Mouse (Mus musculus) stomach, embryonic 15.5 days (tissue): ENCODE results near the gene Rnf224. TPM values are rescaled to one million over a fixed set of nuclear protein-coding genes. Genes with fewer than 3 reads are reported as not detected.
A peak's percentile ranks its signal among the peaks of the same experiment; 100 is the strongest.

Source experiments
- ATAC-seq: fragments of 200-750 bp; cut with Nextera tagmentation; 2 replicates; pipeline ENCODE4 v1.8.0; 2017; ENCODE audit warnings: low read depth, moderate number of reproducible peaks, moderate TSS enrichment; ENCODE audit not compliant: insufficient read depth, low FRiP score
- H3K27ac ChIP-seq: fragments of 300-500 bp; sonication (generic); 2 replicates; pipeline ENCODE4 v1.5.1; 2015; ENCODE audit warnings: mild to moderate bottlenecking, inconsistent platforms
- H3K27me3 ChIP-seq: fragments of 300-500 bp; sonication (generic); replicated peaks from 2 replicates; pipeline ENCODE4 v1.6.1; 2015; ENCODE audit warnings: inconsistent platforms
- H3K36me3 ChIP-seq: fragments of 300-500 bp; sonication (generic); 2 replicates; pipeline ENCODE4 v1.6.1; 2015; ENCODE audit warnings: inconsistent platforms
- H3K4me1 ChIP-seq: fragments of 300-500 bp; sonication (generic); 2 replicates; pipeline ENCODE4 v1.6.1; 2015; ENCODE audit warnings: inconsistent platforms
- H3K4me2 ChIP-seq: fragments of 300-500 bp; sonication (generic); 2 replicates; pipeline ENCODE4 v1.6.1; 2015; ENCODE audit warnings: mild to moderate bottlenecking, inconsistent platforms
- H3K4me3 ChIP-seq: fragments of 300-500 bp; sonication (generic); replicated peaks from 2 replicates; pipeline ENCODE4 v1.5.1; 2015; ENCODE audit warnings: inconsistent platforms
- H3K9ac ChIP-seq: fragments of 300-500 bp; sonication (generic); 2 replicates; pipeline ENCODE4 v1.6.1; 2015; ENCODE audit warnings: inconsistent platforms
- H3K9me3 ChIP-seq: fragments of 300-500 bp; sonication (generic); 2 replicates; pipeline ENCODE4 v1.6.1; 2016; ENCODE audit warnings: inconsistent platforms
- WGBS: fragments of 180-500 bp; shearing (Covaris S2); methylation state at CpG from one replicate; pipeline ENCODE4 v1.1.7; 2015; 5-methylcytosine and 5-hydroxymethylcytosine counted together
- polyA plus RNA-seq: library from polyadenylated mRNA; unstranded; fragments of >200 nt; fragmentation: Nextera tagmentation; extraction: Ambion mirVana; gene quantifications from 2 replicates; pipeline ENCODE4 v1.2.1, GENCODE M21; 2015

The Rnf224 gene
- 0.10 and 0.13 TPM in 2 replicates for polyA plus RNA-seq

DNA sequence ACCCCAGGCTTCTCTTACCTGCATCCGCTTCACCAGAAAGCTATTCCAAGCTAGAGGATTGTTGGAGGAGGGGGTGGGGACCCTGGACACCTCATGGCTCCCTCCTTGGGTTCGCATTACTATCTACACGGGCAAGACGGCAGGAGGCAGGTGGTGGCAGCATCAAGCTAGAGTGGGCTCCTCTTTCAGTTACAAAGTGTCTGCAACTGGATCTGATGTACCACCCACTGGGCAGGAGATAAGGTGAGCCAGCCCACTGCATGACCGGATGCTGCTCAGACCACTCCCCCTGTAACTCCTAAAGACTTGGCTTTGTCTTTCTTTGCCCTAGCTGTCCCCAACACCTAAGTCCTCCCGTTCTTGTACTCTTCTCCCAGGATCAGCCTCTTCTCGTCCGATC lies at the start of gene Rnf224:
TSS of gene Rnf224 (minus strand) at position 174 of the 400 bp plus-strand sequence.
- peak within 1 kb of the TSS; percentile 51 for H3K27ac ChIP-seq

DNA sequence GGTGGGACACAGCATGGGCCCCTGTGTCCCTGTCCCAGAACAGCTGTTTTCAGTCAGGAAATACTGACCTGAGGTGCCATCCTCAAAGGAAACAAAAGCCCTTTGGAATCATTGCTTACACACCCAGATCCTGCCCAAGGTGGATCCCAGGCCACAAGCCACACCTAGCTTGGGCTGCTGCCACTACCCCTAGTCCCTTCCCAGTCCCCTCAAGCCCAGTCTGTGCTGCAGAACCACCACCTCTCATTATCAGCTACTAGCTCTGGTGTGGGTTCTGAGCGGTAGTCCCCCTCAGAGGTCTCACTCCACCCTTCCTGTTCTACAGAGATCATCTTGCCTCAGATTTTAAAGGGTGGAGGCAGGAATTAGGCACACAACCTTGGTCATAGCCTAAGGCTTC lies 49.7 kb upstream of the Rnf224 start:
- Histone ChIP-seq H3K9ac (no peak overlapping the region), H3K9me3 (no peaks in the 10 kb centered on the region), H3K4me2 (peak overlapping the region; percentile 3; the same call in 1 of the 2 replicates), H3K27ac (peak overlapping the region; percentile 92), H3K27me3 (peaks cover 34% of the 10 kb centered on the region), H3K4me3 (no peak overlapping the region), H3K36me3 (peaks cover 32% of the 10 kb centered on the region), H3K4me1 (peaks cover 27% of the 10 kb centered on the region)
- peak; percentile 25; the same call in 1 of the 2 replicates for ATAC-seq
- 45% methylated on average over 1 of the region's 1 CpGs for WGBS

More for the DNA sequence above, at the start of gene Rnf224:
- Histone ChIP-seq H3K9ac (no peak within 1 kb of the TSS), H3K27me3 (0 out of 2 replicates have a peak, but pooled peaks cover 3% of the 10 kb centered on the region), H3K4me1 (peaks cover 13% of the 10 kb centered on the region), H3K9me3 (no peaks in the 10 kb centered on the region), H3K4me2 (no peak within 1 kb of the TSS), H3K4me3 (no peak within 1 kb of the TSS), H3K36me3 (no peaks in the 10 kb centered on the region)
- 33% methylated on average over 8 of the region's 8 CpGs for WGBS
- no peak for ATAC-seq

DNA sequence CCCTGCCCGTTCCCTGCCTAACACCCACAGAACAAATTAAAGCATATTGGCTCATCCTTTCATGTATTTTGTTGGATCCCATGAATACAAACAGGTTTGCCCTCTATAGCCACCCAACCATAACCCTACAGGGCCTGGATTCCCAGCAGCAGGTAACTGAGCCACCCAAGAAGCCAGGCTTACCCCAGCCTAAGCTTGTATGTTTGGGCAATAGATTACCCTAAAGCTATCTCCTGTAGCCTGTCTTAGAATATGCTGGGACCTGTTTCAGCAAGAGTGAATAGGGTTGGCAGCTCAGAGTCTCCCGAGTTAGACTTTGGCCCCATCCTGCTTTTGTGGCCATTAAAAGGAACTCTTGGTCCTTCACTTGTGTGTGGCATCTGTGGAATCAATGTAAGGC lies 49.0 kb upstream of the Rnf224 start:
- H3K4me2 ChIP-seq = no peak overlapping the region
- peaks cover 21% of the 10 kb centered on the region; the same call in 1 of the 2 replicates for H3K4me1 ChIP-seq
- no peak for ATAC-seq
- no peak overlapping the region for H3K9ac ChIP-seq
- H3K27me3 ChIP-seq = peaks cover 26% of the 10 kb centered on the region
- 90% methylated on average over 2 of the region's 2 CpGs for WGBS
- peaks cover 39% of the 10 kb centered on the region for H3K36me3 ChIP-seq
- no peak overlapping the region for H3K4me3 ChIP-seq
- H3K9me3 ChIP-seq = no peaks in the 10 kb centered on the region
- H3K27ac ChIP-seq = peak overlapping the region; percentile 92

DNA sequence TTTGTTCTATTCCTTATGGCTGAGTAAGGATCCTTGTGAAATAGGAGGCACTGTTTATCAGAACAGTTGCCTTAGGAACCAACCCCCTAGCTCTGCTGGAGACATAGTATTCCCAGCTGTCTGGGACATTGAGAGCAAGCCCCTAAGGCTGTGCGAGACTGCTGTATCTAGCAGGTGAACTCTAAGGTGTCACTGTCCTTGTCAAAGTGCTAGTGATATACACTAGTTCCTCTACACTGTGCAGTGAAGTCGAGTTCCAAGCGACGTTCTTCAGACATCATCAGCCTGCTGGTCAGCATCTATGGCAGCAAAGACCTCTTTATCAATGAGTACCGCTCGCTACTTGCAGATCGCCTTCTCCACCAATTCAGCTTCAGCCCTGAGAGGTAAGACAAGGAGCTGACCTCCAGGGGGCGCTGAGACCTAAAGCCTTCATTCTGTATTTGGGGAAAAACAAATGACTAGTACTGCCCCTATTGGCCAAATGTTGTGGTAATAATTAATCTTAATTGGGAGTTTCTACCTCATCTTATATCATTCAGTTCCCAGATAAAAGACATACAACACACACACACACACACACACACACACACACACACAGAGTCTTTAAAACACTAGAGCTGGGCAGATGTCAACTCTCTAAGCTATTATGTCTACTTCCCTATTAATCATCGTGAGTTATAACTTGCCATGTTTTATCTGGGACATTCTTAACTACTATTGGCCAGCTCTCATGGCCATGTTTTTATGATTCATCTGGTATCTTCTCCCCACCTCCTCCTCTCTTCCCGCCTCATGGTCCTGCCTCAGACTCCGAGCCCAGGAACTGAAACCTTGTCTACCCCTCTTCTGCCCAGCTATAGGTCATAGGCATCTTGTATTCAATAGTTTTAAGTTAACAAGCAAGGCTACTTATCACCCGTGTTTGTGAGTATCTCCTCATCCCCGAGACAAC lies 42.6 kb upstream of the Rnf224 start:
- H3K27me3 ChIP-seq = no peaks in the 10 kb centered on the region
- 59% methylated on average over 13 of the region's 13 CpGs for WGBS
- no peaks in the 10 kb centered on the region for H3K4me1 ChIP-seq
- no peak overlapping the region for H3K9ac ChIP-seq
- no peak; the same call in 1 of the 2 replicates for ATAC-seq
- H3K9me3 ChIP-seq = no peaks in the 10 kb centered on the region
- peaks cover 72% of the 10 kb centered on the region for H3K36me3 ChIP-seq
- no peak overlapping the region for H3K4me3 ChIP-seq
- H3K4me2 ChIP-seq = no peak overlapping the region
- H3K27ac ChIP-seq = no peak overlapping the region

DNA sequence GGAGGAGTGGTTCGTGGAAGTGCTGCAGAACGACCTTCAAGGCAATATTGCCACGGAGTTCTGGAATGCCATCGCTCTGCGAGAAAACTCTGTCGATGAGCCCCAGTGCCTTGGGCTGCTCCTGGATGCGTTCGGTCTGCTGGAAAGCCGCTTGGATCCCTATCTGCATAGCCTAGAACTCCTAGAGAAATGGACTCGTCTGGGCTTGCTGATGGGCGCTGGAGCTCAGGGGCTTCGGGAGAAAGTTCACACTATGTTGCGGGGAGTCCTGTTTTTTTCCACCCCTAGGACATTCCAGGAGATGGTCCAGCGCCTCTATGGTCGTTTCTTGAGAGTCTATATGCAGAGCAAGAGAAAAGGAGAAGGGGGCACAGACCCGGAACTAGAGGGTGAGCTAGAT lies 36.4 kb upstream of the Rnf224 start:
- no peaks in the 10 kb centered on the region for H3K27me3 ChIP-seq
- peak overlapping the region; percentile 96 for H3K4me3 ChIP-seq
- peak overlapping the region; percentile 84 for H3K9ac ChIP-seq
- H3K9me3 ChIP-seq = no peaks in the 10 kb centered on the region
- WGBS = 34% methylated on average over 16 of the region's 16 CpGs
- H3K4me2 ChIP-seq = peak overlapping the region; percentile 91
- H3K27ac ChIP-seq = peak overlapping the region; percentile 55
- H3K36me3 ChIP-seq = peaks cover 54% of the 10 kb centered on the region
- peaks cover 28% of the 10 kb centered on the region for H3K4me1 ChIP-seq
- ATAC-seq = no peak

DNA sequence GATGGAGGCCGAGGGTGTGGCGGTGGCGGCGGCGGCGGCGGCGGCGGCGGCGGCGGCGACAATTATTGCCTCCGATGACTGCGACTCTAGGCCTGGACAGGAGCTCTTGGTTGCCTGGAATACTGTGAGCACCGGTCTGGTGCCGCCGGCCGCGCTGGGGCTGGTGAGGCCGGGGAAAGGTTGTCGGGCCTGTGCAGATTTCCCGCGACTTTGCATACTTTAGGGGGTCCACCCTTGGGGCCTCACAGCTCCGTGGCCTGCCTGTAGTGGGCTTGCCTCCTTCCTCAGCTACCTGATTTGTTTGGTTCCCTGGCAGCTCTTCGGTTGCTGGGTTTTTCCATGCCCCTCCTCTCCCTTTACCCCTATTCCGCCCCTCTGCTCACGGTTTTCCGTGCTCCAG lies 35.9 kb upstream of the Rnf224 start:
- Histone ChIP-seq H3K9me3 (no peaks in the 10 kb centered on the region), H3K4me1 (peaks cover 30% of the 10 kb centered on the region), H3K4me3 (peak overlapping the region; percentile 96), H3K9ac (peak overlapping the region; percentile 84), H3K27me3 (no peaks in the 10 kb centered on the region), H3K36me3 (peaks cover 49% of the 10 kb centered on the region), H3K27ac (peak overlapping the region; percentile 55), H3K4me2 (peak overlapping the region; percentile 91)
- 0% methylated on average over 29 of the region's 29 CpGs for WGBS
- peak; percentile 27; the same call in 1 of the 2 replicates for ATAC-seq

DNA sequence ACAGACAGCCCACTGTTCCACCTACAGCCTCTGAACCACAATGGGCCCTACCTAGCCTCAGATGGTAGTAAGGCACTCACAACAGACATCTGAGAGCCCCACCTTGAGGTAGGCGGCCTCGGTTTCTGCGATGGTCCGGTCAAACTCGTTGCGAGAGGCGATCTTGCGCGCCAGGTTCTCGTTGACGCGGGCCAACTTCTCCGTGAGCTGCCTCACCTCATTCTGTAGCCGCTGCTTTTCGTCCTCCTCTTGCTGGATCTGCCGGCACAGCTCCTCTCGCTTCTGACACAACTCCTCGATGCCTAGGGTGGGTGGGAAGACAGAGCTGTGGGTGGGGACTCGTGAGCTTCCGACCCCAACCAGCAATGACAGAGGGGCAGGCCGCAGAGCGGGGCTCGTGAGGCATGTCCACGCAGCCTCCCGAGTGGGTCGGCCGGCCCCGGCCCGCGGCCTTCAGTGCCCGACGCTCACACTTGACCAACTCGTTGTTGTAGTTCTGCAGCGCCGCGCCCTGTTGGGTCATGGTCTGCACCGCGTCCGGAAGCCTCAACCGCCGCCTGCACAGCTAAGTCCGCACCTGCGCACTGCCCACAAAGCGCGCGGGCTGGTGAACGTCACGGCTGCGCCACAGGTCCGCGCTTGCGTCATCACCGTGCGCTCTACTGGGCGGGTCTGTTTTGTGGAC lies 35.4 kb upstream of the Rnf224 start, which contains the start of the genes Ssna1 and Anapc2:
TSS of gene Ssna1 (minus strand) at position 612 of the 685 bp plus-strand sequence.
TSS of gene Anapc2 (plus strand) at position 652 of the 685 bp plus-strand sequence.
- Histone ChIP-seq H3K27me3 (no peaks in the 10 kb centered on the region), H3K4me1 (peaks cover 36% of the 10 kb centered on the region), H3K36me3 (peaks cover 46% of the 10 kb centered on the region), H3K4me3 (peak within 1 kb of the TSS; percentile 96), H3K9ac (peak within 1 kb of the TSS; percentile 84), H3K4me2 (peak within 1 kb of the TSS; percentile 91), H3K9me3 (no peaks in the 10 kb centered on the region), H3K27ac (peak within 1 kb of the TSS; percentile 92)
- WGBS = under 1% methylated on average over 53 of the region's 55 CpGs
- ATAC-seq = peak; percentile 96

DNA sequence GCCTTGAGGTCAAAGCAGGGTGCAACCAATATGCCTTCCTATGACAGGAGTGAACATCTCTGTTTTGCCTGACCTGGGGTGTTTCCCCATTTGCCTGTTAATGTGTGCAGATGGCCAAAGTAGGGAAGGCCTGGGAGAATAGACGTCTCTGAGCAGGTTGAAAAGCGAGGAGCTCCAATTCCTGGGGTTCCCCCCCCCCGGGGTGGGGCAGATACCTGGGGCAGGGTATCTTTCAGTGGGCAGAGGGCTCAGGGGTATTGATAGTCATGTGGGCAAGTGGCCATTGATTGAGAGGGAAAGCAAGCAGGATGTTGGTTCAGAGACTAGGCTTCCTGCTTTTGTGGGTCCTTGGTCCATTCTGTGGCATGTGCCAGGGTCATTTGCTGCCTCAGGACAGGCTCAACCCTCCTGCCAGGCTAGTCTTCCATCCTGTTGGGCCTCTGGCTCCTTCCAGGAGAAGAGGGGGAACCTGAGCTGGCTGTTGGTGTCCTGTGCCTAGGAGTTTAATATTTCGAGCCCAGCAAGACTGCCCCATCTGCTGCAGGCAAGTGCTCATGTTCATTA lies 31.2 kb upstream of the Rnf224 start:
- no peak overlapping the region for H3K9ac ChIP-seq
- peaks cover 17% of the 10 kb centered on the region; the same call in 1 of the 2 replicates for H3K36me3 ChIP-seq
- H3K4me3 ChIP-seq = no peak overlapping the region
- no peaks in the 10 kb centered on the region for H3K9me3 ChIP-seq
- no peak overlapping the region for H3K27ac ChIP-seq
- H3K27me3 ChIP-seq = peaks cover 5% of the 10 kb centered on the region; the same call in 1 of the 2 replicates
- peaks cover 58% of the 10 kb centered on the region for H3K4me1 ChIP-seq
- no peak for ATAC-seq
- H3K4me2 ChIP-seq = peak overlapping the region; percentile 84; the same call in 1 of the 2 replicates
- WGBS = 73% methylated on average over 4 of the region's 4 CpGs

DNA sequence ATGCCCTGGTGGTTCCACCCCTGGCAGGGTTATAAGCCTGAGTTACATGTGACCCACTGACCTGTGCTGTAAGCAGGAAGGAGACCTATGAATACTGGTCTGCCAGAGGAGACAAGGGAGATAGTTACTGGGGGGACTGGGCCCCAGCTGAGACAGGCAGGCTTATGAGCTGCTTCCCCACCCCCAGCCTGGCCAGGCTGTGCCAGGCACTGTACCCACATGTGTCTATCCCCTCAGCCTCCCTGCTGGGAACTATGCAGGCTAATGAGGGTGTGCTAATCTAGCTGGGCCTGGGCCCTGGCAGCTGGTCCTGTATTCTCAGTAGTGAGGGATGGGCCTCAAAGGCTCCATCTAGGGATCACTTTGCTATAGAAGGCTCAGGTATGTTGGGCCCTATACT lies 30.7 kb upstream of the Rnf224 start:
- H3K9me3 ChIP-seq = no peaks in the 10 kb centered on the region
- H3K4me2 ChIP-seq = peak overlapping the region; percentile 84
- H3K27ac ChIP-seq = peak overlapping the region; percentile 86
- H3K36me3 ChIP-seq = peaks cover 17% of the 10 kb centered on the region; the same call in 1 of the 2 replicates
- H3K4me3 ChIP-seq = no peak overlapping the region; the same call in 1 of the 2 replicates
- no peak for ATAC-seq
- H3K4me1 ChIP-seq = peaks cover 57% of the 10 kb centered on the region
- no peak overlapping the region for H3K9ac ChIP-seq
- peaks cover 5% of the 10 kb centered on the region; the same call in 1 of the 2 replicates for H3K27me3 ChIP-seq

DNA sequence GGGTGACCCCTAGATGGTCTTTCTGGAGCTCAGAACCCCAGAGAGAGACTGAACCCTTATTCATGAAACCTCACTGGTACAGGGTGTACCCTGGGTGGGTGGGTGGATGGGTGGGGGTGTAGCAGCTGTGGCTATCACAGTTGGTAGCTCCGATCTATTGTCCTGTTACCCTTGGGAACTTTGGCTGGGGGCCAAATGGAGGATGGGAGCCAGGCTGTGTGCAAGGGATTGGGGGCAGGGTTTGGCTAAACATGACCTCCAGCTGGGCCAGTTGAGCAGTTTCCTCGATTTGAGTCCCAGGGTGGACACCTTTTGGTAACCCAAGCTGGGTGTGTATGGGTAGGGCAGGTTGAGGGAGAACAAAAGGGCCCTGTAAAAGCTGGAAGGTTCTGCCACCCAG lies 30.1 kb upstream of the Rnf224 start:
- Histone ChIP-seq H3K36me3 (peaks cover 17% of the 10 kb centered on the region; the same call in 1 of the 2 replicates), H3K4me2 (peak overlapping the region; percentile 84), H3K27ac (peak overlapping the region; percentile 86), H3K4me3 (peak overlapping the region; percentile 74; the same call in 1 of the 2 replicates), H3K27me3 (peaks cover 5% of the 10 kb centered on the region; the same call in 1 of the 2 replicates), H3K9me3 (no peaks in the 10 kb centered on the region), H3K9ac (no peak overlapping the region), H3K4me1 (peaks cover 56% of the 10 kb centered on the region)
- ATAC-seq = no peak
- WGBS = 23% methylated on average over 2 of the region's 2 CpGs
